Mouse (Mus musculus): ENCODE data around the gene Sorbs2.
A peak's percentile ranks its signal among the peaks of the same experiment; 100 is the strongest.
"Not testable (repeated sequence)": the region's sequence is repeated elsewhere in the genome, so short reads cannot be mapped to it uniquely, and the experiment has no call there.

Sorbs2 gene

GRCm38 (mm10) chr8:45833896-45834295, 326.3 kb downstream of the Sorbs2 start:
- no peak for DNase-seq (ENCODE audit: low read depth, low spot score)

DNA sequence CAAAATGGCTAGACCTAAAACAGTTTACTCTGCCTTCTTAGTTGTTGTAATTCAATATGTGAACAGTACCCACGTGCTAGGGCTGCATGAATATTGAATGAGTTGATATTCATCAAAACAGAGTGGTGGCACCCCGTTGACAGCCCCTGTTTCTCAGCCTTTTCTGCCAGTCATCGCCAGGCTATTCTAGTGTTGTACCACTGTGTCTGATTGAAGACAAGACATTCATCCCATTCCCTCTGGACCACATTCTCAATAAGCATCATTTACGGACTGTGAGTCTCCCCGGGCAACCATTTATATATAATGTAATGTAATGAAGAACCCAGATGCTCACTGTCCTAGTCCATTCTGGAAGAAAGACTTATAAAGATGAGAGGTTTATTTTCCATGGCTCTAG, 335.7 kb downstream of the Sorbs2 start:
- no peak for DNase-seq (ENCODE audit: low read depth, low spot score)

GRCm38 (mm10) chr8:45844097-45844885, 336.7 kb downstream of the Sorbs2 start:
- no peak for DNase-seq (ENCODE audit: low read depth, low spot score)

GRCm38 (mm10) chr8:45844911-45845481, 337.4 kb downstream of the Sorbs2 start:
- DNase-seq (ENCODE audit: low read depth, low spot score), result no peak

DNA sequence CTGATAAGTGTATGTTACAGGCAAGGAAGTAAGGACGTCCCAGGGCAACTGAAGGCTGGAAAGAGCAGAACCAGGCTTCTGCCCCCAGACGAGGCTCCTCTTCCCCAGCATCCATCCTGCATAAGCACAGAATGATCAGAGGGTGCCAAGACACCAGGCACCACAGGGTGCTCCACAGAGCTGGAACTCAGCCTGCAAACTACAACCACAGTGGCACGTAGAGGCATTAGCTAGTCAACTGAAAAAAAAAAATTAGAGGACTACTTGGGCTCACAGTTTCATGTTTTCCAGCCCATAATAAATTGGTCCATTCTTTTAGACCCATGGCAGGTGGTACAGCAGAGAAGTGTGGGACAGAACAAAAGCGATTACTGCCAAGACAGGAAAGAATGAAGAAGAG, 338.3 kb downstream of the Sorbs2 start:
- no peak for DNase-seq (ENCODE audit: low read depth, low spot score)

DNA sequence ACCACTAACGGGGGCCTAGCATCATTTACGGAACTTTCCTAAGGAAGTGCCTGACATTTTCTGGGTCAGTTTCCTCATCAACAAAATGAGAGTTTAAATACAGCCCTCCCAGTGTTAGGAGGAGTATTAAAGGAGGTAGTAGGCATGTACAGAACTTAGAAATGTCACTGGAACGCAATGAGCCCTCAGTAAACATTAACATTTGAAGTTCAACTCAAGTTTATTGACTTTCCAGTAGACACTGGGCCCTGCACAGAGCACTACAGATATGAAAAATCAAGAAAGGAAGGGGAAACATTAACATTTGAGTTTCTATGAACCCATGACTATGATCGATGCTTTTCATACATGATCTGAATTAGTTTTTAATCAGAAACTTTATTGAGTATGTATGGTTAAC, 347.5 kb downstream of the Sorbs2 start:
- no peak for DNase-seq (ENCODE audit: low read depth, low spot score)

GRCm38 (mm10) chr8:45857734-45858133, 350.1 kb downstream of the Sorbs2 start:
- no peak for DNase-seq (ENCODE audit: low read depth, low spot score)

GRCm38 (mm10) chr8:45858391-45858790, 350.8 kb downstream of the Sorbs2 start:
- DNase-seq (ENCODE audit: low read depth, low spot score), result no peak

DNA sequence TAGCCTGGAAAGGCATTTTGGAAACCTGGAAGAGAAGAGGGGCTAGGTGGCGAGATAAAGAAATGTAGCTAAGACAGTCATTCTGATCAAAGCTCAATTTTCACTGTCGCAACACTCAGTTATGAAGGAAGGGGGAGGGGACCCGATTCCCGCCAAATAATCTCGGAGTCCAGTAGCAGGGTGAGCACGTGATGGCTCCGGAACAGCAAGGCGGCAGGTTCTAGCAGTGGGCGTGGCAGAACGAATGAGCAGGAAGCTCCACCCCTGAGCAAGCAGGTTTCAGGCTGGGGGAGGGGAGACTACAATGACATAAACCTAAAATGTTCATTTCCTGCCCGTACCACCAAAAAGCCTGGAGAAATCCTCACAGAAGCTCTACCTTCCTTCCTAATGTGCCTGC, 364.0 kb downstream of the Sorbs2 start:
- not testable (repeated sequence) for DNase-seq (ENCODE audit: low read depth, low spot score)

- DNase-seq (ENCODE audit: low read depth, low spot score), result no peak
These were observed 364.5 kb downstream of the Sorbs2 start for GRCm38 (mm10) chr8:45872077-45872476.

DNA sequence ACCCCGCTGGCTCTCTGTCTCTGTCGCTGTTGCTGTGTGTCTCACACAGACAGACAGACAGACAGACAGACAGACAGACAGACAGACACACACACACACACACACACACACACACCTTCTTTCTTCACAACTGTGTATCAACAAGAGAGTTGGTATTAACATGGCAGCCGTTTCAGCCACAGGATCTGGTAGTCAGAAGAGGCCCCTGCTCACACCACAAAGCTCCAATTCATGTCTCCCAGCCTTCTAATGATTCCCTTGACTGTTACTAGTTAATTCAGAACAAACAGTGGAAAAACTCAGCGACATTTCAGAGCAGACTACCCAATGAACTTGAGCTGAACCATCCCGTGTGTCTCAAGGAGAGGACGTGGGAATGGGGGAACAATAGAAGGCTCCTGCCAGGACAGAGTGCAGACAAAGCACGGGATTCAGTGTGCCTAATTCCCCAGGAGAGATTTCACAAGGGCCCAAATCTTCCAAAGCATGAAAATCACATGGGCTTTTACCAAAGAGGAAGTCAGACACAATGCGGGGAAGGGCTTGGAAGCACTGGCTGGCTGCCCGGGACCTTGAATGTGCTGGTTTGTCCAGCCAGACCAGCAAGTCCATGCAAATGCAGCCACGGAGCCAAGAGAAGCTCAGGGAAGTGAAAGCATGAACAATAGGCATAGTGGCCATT, 367.5 kb downstream of the Sorbs2 start:
- peak; percentile 47 for DNase-seq (ENCODE audit: low read depth, low spot score)

- DNase-seq (ENCODE audit: low read depth, low spot score), result no peak
These were observed 368.8 kb downstream of the Sorbs2 start for GRCm38 (mm10) chr8:45876397-45876796.

Measured in 3T3-L1 (cell line).